In genomic region chr4:24897851-24898515, GRCm38 (mm10) we compare ENCODE assay signal across 8 mouse cellular contexts. TPM values are rescaled to one million over a fixed set of nuclear protein-coding genes. Genes with fewer than 3 reads are reported as not detected.
DNase-seq lines count a peak whose midpoint lies in the region; ATAC-seq lines count a peak whose summit lies in the region.

TSS of gene Ndufaf4 (plus strand) at chr4:24898083.

- H3K4me3 ChIP-seq in hindbrain, embryonic 16.5 days (ENCODE audit: low read length): peak within 1 kb of the TSS; percentile 82
- peak within 1 kb of the TSS; percentile 56 for H3K4me3 ChIP-seq in macrophage (ENCODE audit: inconsistent target)

- H3K9me3 ChIP-seq in hindbrain, embryonic 16.5 days (ENCODE audit: control insufficient read depth, low read length): no peaks in the 10 kb centered on the region

- no peaks in the 10 kb centered on the region for H3K27me3 ChIP-seq in hindbrain, embryonic 16.5 days (replicated peaks; ENCODE audit: control insufficient read depth, insufficient read depth, low read length)

- H3K4me1 ChIP-seq in hindbrain, embryonic 16.5 days (ENCODE audit: control insufficient read depth, insufficient read depth, low read depth, low read length): peaks cover 7% of the 10 kb centered on the region

- under 1% methylated on average over 58 of the region's 58 CpGs for WGBS in hindbrain, embryonic 16.5 days
- 1% methylated on average over 58 of the region's 58 CpGs for WGBS in macrophage (ENCODE audit: missing documents)

- peak; percentile 81 for DNase-seq in WW6 (ENCODE audit: low read depth, low spot score)
- peak; percentile 99 to 100 for DNase-seq in cerebellum, postnatal 4 days (ENCODE audit: low spot score in 2 of 2)
- DNase-seq in gastrocnemius, adult 18-20 months (ENCODE audit: low spot score): peak; percentile 97
- peak; percentile 99 for DNase-seq in left cerebral cortex, adult 18-20 months (ENCODE audit: low spot score in 2 of 2)
- peak; percentile 96 for DNase-seq in right cerebral cortex, adult 18-20 months
- DNase-seq in urinary bladder, postnatal 10 days (ENCODE audit: low spot score): peak; percentile 97

- peak; percentile 99 for ATAC-seq in hindbrain, embryonic 16.5 days

- H3K36me3 ChIP-seq in hindbrain, embryonic 16.5 days (ENCODE audit: control insufficient read depth, insufficient read depth, low read length): peaks cover 16% of the 10 kb centered on the region
- peaks cover 6% of the 10 kb centered on the region; the same call in 1 of the 2 replicates for H3K36me3 ChIP-seq in macrophage (ENCODE audit: inconsistent target)

- peaks cover 7% of the 10 kb centered on the region; the same call in 1 of the 2 replicates for H3K79me2 ChIP-seq in macrophage (ENCODE audit: inconsistent target)

- peak within 1 kb of the TSS; percentile 85 for H3K4me2 ChIP-seq in hindbrain, embryonic 16.5 days (ENCODE audit: low read length)

- H3K9ac ChIP-seq in hindbrain, embryonic 16.5 days (ENCODE audit: low read depth, low read length): peak within 1 kb of the TSS; percentile 85

- H3K27ac ChIP-seq in hindbrain, embryonic 16.5 days (ENCODE audit: low read depth, low read length): peak within 1 kb of the TSS; percentile 74
- no peak within 1 kb of the TSS for H3K27ac ChIP-seq in macrophage

RNA-seq across cellular contexts. Expression of gene Ndufaf4, which starts in this region (rescaled TPM):
- 10 to 100 TPM; 39.2 to 41.0 TPM for total RNA-seq in gastrocnemius, adult 18-20 months (2021)
- polyA plus RNA-seq in hindbrain, embryonic 16.5 days (2015; fragmentation: Nextera tagmentation; extraction: Ambion mirVana): 60.0 and 65.2 TPM in 2 replicates
- total RNA-seq in left cerebral cortex, adult 18-20 months (2021): 10 to 100 TPM; 34.7 to 36.0 TPM
- total RNA-seq in macrophage (2018; cell fraction: chromatin; rRNA removed): 10 to 100 TPM in 7 of 26 experiments, 1 to 10 TPM in 19; 1.1 to 13.1 (median 4.5) TPM
- 10 to 100 TPM in 2 of 26 experiments, 1 to 10 TPM in 24; 3.8 to 10.2 (median 7.9) TPM for total RNA-seq in macrophage (2018; cell fraction: cytosol; rRNA removed)
- 10 to 100 TPM in 9 of 26 experiments, 1 to 10 TPM in 17; 1.7 to 20.6 (median 6.1) TPM for total RNA-seq in macrophage (2018; cell fraction: nucleus; rRNA removed)
- 9.8 to 15.4 TPM (median 10.0 TPM) in 3 replicates for polyA plus RNA-seq in macrophage (2018)
